Mouse (Mus musculus): ENCODE results near the gene Zc3h8.

DNA sequence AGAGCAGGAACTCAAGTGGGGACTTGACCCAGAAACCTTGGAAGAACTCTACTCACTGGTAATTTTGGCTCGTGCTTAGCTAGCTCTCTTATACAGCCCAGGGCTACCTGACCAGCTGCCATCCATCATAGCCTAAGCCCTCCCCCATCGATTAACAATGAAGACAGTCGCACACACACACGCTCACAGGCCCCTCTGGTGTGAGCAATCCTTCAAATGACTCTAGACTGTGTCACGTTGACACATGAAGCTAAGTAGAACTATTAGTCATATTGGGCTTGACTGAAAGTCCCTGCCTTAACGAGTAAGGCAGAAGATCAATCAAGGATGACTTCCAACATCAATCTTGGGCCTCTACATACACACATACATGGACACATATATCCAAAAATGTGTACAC is 41.0 kb downstream of the Zc3h8 start:
- TF ChIP-seq POLR2AphosphoS2 (IDR thresholded peaks at IDR 0.05; ENCODE audit: low read length): no peak
- TF ChIP-seq CTCF (IDR thresholded peaks at IDR 0.05 in 2 of 3, conservative IDR thresholded peaks at IDR 0.05 in 1 of 3; ENCODE audit: control insufficient read depth in 1 of 3, insufficient read depth in 1 of 3, low read depth in 2 of 3, low read length in 3 of 3, poor library complexity in 1 of 3, severe bottlenecking in 1 of 3): no peak
- no peak for TF ChIP-seq TAL1 (IDR thresholded peaks at IDR 0.05; ENCODE audit: low read length)
- TF ChIP-seq TCF12 (IDR thresholded peaks at IDR 0.05; ENCODE audit: low read depth, low read length): no peak
- TF ChIP-seq TBP (IDR thresholded peaks at IDR 0.05; ENCODE audit: low read depth, low read length): no peak
- no peak for TF ChIP-seq POLR2A (IDR thresholded peaks at IDR 0.05; ENCODE audit: control insufficient read depth in 1 of 2, insufficient read depth in 1 of 2, low read depth in 1 of 2, low read length in 2 of 2, poor library complexity in 1 of 2)
- TF ChIP-seq NRF1 (IDR thresholded peaks at IDR 0.05; ENCODE audit: insufficient read depth, low read depth, low read length, poor library complexity, severe bottlenecking): no peak
- no peak for TF ChIP-seq USF1 (IDR thresholded peaks at IDR 0.05; ENCODE audit: low read depth, low read length)
- no peak for TF ChIP-seq ZNF384 (IDR thresholded peaks at IDR 0.05; ENCODE audit: low read depth, low read length)
- no peak for TF ChIP-seq KAT2A (conservative IDR thresholded peaks at IDR 0.05; ENCODE audit: low read depth, low read length)
- TF ChIP-seq HCFC1 (IDR thresholded peaks at IDR 0.05; ENCODE audit: low read depth, low read length): no peak
- no peak for TF ChIP-seq MEF2A (IDR thresholded peaks at IDR 0.05; ENCODE audit: extremely low read depth, insufficient replicate concordance, low read depth, low read length, poor library complexity, severe bottlenecking)
